Mouse (Mus musculus) naive thymus-derived CD4-positive, alpha-beta T cell, adult 2 months (primary cell): ENCODE data around the gene Slc26a8.
A peak's percentile ranks its signal among the peaks of the same experiment; 100 is the strongest.

ENCODE experiments used
- DNase-seq: peaks from one replicate; pipeline ENCODE4 v3.0.0-alpha.2; 2011; ENCODE audit warnings: low read depth

Slc26a8 gene

GRCm38 (mm10) chr17:28698672-28699071 is 8.6 kb upstream of the Slc26a8 start:
- DNase-seq = no peak

GRCm38 (mm10) chr17:28698245-28698644 is 8.2 kb upstream of the Slc26a8 start:
- peak; percentile 73 for DNase-seq

GRCm38 (mm10) chr17:28697290-28698195 is 7.5 kb upstream of the Slc26a8 start:
- peak; percentile 86 for DNase-seq

GRCm38 (mm10) chr17:28696641-28697040 is 6.6 kb upstream of the Slc26a8 start:
- no peak for DNase-seq

- no peak for DNase-seq
Observed at GRCm38 (mm10) chr17:28694832-28695231, 4.8 kb upstream of the Slc26a8 start.

- DNase-seq = no peak
Observed at GRCm38 (mm10) chr17:28694078-28694477, 4.0 kb upstream of the Slc26a8 start.

- no peak for DNase-seq
Observed at GRCm38 (mm10) chr17:28693086-28693485, 3.1 kb upstream of the Slc26a8 start.

- peak; percentile 82 for DNase-seq
Observed at GRCm38 (mm10) chr17:28692341-28692710, 2.3 kb upstream of the Slc26a8 start.

GRCm38 (mm10) chr17:28691687-28692340 is 1.8 kb upstream of the Slc26a8 start:
- DNase-seq = no peak

GRCm38 (mm10) chr17:28690776-28691686 is 998 bp upstream of the Slc26a8 start, which contains the start of gene Mapk14:
Gene Mapk14, plus strand, starts transcription at chr17:28691329.
- peak; percentile 100 for DNase-seq

- no peak for DNase-seq
Observed at GRCm38 (mm10) chr17:28687354-28687753, 2.7 kb downstream of the Slc26a8 start.

- DNase-seq = no peak
Observed at GRCm38 (mm10) chr17:28684631-28685030, 5.4 kb downstream of the Slc26a8 start.

GRCm38 (mm10) chr17:28683601-28684000 is 6.4 kb downstream of the Slc26a8 start:
- DNase-seq = no peak

- DNase-seq = no peak
Observed at GRCm38 (mm10) chr17:28682311-28683084, 7.5 kb downstream of the Slc26a8 start.

- DNase-seq = no peak
Observed at GRCm38 (mm10) chr17:28659564-28659963, 30.5 kb downstream of the Slc26a8 start.

GRCm38 (mm10) chr17:28657936-28658335 is 32.1 kb downstream of the Slc26a8 start:
- DNase-seq = peak; percentile 81

GRCm38 (mm10) chr17:28650268-28650667 is 39.8 kb downstream of the Slc26a8 start:
- no peak for DNase-seq

- DNase-seq = peak; percentile 83
Observed at GRCm38 (mm10) chr17:28648607-28649370, 41.2 kb downstream of the Slc26a8 start.

GRCm38 (mm10) chr17:28646221-28646620 is 43.8 kb downstream of the Slc26a8 start:
- DNase-seq = no peak

GRCm38 (mm10) chr17:28644112-28644511 is 45.9 kb downstream of the Slc26a8 start:
- no peak for DNase-seq

GRCm38 (mm10) chr17:28643697-28644096 is 46.3 kb downstream of the Slc26a8 start:
- DNase-seq = peak; percentile 63
